Mouse (Mus musculus) intestine, embryonic 16.5 days (tissue): ENCODE data around the gene Cdc34. TPM values are rescaled to one million over a fixed set of nuclear protein-coding genes. Genes with fewer than 3 reads are reported as not detected.

Experiments
- ATAC-seq: fragments of 200-750 bp; cut with Nextera tagmentation; 2 replicates; pipeline ENCODE4 v1.8.0; 2017; ENCODE audit warnings: moderate TSS enrichment, moderate library complexity
- H3K27ac ChIP-seq: fragments of 300-500 bp; sonication (generic); 2 replicates; pipeline ENCODE4 v1.5.1; 2014; ENCODE audit warnings: mild to moderate bottlenecking, low read length
- H3K27me3 ChIP-seq: fragments of 300-500 bp; sonication (generic); replicated peaks from 2 replicates; pipeline ENCODE4 v1.6.1; 2014; ENCODE audit warnings: low read length, control low read depth, mixed read lengths; ENCODE audit not compliant: control insufficient read depth, insufficient read depth
- H3K36me3 ChIP-seq: fragments of 300-500 bp; sonication (generic); 2 replicates; pipeline ENCODE4 v1.6.1; 2014; ENCODE audit warnings: low read length, control low read depth; ENCODE audit not compliant: control insufficient read depth, insufficient read depth
- H3K4me1 ChIP-seq: fragments of 300-500 bp; sonication (generic); 2 replicates; pipeline ENCODE4 v1.6.1; 2014; ENCODE audit warnings: low read length, control low read depth, mixed read lengths; ENCODE audit not compliant: control insufficient read depth, insufficient read depth
- H3K4me2 ChIP-seq: fragments of 300-500 bp; sonication (generic); 2 replicates; pipeline ENCODE4 v1.6.1; 2014; ENCODE audit warnings: low read depth, low read length, control low read depth
- H3K4me3 ChIP-seq: fragments of 300-500 bp; sonication (generic); 2 replicates; pipeline ENCODE4 v1.5.1; 2014; ENCODE audit warnings: mild to moderate bottlenecking, low read length
- H3K9ac ChIP-seq: fragments of 300-500 bp; sonication (generic); 2 replicates; pipeline ENCODE4 v1.6.1; 2014; ENCODE audit warnings: low read depth, low read length
- H3K9me3 ChIP-seq: fragments of 300-500 bp; sonication (generic); 2 replicates; pipeline ENCODE4 v1.6.1; 2016; ENCODE audit warnings: low read length, control low read depth; ENCODE audit not compliant: control insufficient read depth
- WGBS: fragments of 180-500 bp; shearing (Covaris S2); extraction: QIAGEN DNeasy Blood & Tissue Kit; methylation state at CpG from one replicate; pipeline ENCODE4 v1.1.7; 2014; 5-methylcytosine and 5-hydroxymethylcytosine counted together
- polyA plus RNA-seq: library from polyadenylated mRNA; unstranded; fragments of >200 nt; fragmentation: Nextera tagmentation; extraction: Ambion mirVana; gene quantifications from 2 replicates; pipeline ENCODE4 v1.2.1, GENCODE M21; 2015

The Cdc34 gene
- polyA plus RNA-seq, 1 experiment from 2014 or later, result 128 TPM

- Histone ChIP-seq H3K27ac (no peak overlapping the region), H3K4me2 (no peak overlapping the region), H3K9me3 (no peaks in the 10 kb centered on the region), H3K4me3 (no peak overlapping the region), H3K4me1 (peaks cover 21% of the 10 kb centered on the region), H3K9ac (no peak overlapping the region), H3K27me3 (no peaks in the 10 kb centered on the region), H3K36me3 (peaks cover 17% of the 10 kb centered on the region)
- 94% methylated on average over 2 of the region's 2 CpGs for WGBS
- ATAC-seq, result no peak
Measured at GRCm38 (mm10) chr10:79691986-79692548, 10.1 kb downstream of the Cdc34 start.

GRCm38 (mm10) chr10:79693580-79694378 lies 11.8 kb downstream of the Cdc34 start:
- H3K9me3 ChIP-seq, result no peaks in the 10 kb centered on the region
- ATAC-seq, result no peak
- H3K36me3 ChIP-seq, result peaks cover 3% of the 10 kb centered on the region; the same call in 1 of the 2 replicates
- 0 out of 2 replicates have a peak overlapping the region, but pooled peaks have one; percentile 14 for H3K9ac ChIP-seq
- no peak overlapping the region for H3K4me2 ChIP-seq
- H3K27me3 ChIP-seq, result no peaks in the 10 kb centered on the region
- H3K27ac ChIP-seq, result no peak overlapping the region
- peaks cover 30% of the 10 kb centered on the region for H3K4me1 ChIP-seq
- H3K4me3 ChIP-seq, result no peak overlapping the region
- 68% methylated on average over 12 of the region's 12 CpGs for WGBS

GRCm38 (mm10) chr10:79694379-79694655 lies 12.3 kb downstream of the Cdc34 start:
- Histone ChIP-seq H3K9me3 (no peaks in the 10 kb centered on the region), H3K27ac (no peak overlapping the region), H3K27me3 (no peaks in the 10 kb centered on the region), H3K4me1 (peaks cover 30% of the 10 kb centered on the region), H3K4me2 (no peak overlapping the region), H3K36me3 (no peaks in the 10 kb centered on the region), H3K4me3 (no peak overlapping the region), H3K9ac (no peak overlapping the region; the same call in 1 of the 2 replicates)
- ATAC-seq, result no peak
- WGBS, result 87% methylated on average over 6 of the region's 6 CpGs

GRCm38 (mm10) chr10:79695231-79696128 lies 13.5 kb downstream of the Cdc34 start:
- Histone ChIP-seq H3K9ac (peak overlapping the region; percentile 5; the same call in 1 of the 2 replicates), H3K4me2 (no peak overlapping the region)

GRCm38 (mm10) chr10:79696129-79696651 lies 14.2 kb downstream of the Cdc34 start:
- Histone ChIP-seq H3K27ac (peak overlapping the region; percentile 95), H3K9ac (peak overlapping the region; percentile 1; the same call in 1 of the 2 replicates), H3K4me2 (no peak overlapping the region), H3K4me3 (no peak overlapping the region), H3K9me3 (no peaks in the 10 kb centered on the region), H3K4me1 (peaks cover 36% of the 10 kb centered on the region), H3K36me3 (no peaks in the 10 kb centered on the region), H3K27me3 (no peaks in the 10 kb centered on the region)
- 31% methylated on average over 9 of the region's 9 CpGs for WGBS
- peak; percentile 86 for ATAC-seq

More at GRCm38 (mm10) chr10:79695231-79696128, 13.5 kb downstream of the Cdc34 start:
- ATAC-seq, result peak; percentile 34
- H3K4me1 ChIP-seq, result peaks cover 30% of the 10 kb centered on the region
- peak overlapping the region; percentile 95 for H3K27ac ChIP-seq
- no peak overlapping the region for H3K4me3 ChIP-seq
- WGBS, result 52% methylated on average over 13 of the region's 13 CpGs
- no peaks in the 10 kb centered on the region for H3K27me3 ChIP-seq
- H3K9me3 ChIP-seq, result no peaks in the 10 kb centered on the region
- H3K36me3 ChIP-seq, result no peaks in the 10 kb centered on the region

GRCm38 (mm10) chr10:79697916-79698315 lies 15.9 kb downstream of the Cdc34 start:
- Histone ChIP-seq H3K9me3 (no peaks in the 10 kb centered on the region), H3K4me1 (peaks cover 42% of the 10 kb centered on the region), H3K27me3 (no peaks in the 10 kb centered on the region), H3K4me3 (no peak overlapping the region), H3K27ac (peak overlapping the region; percentile 84), H3K9ac (no peak overlapping the region; the same call in 1 of the 2 replicates), H3K36me3 (no peaks in the 10 kb centered on the region), H3K4me2 (no peak overlapping the region)
- ATAC-seq, result peak; percentile 40
- WGBS, result 58% methylated on average over 6 of the region's 6 CpGs

- Histone ChIP-seq H3K4me2 (no peak overlapping the region), H3K27ac (peak overlapping the region; percentile 84), H3K4me1 (peaks cover 42% of the 10 kb centered on the region), H3K9ac (0 out of 2 replicates have a peak overlapping the region, but pooled peaks have one; percentile 21), H3K27me3 (no peaks in the 10 kb centered on the region), H3K4me3 (no peak overlapping the region), H3K36me3 (no peaks in the 10 kb centered on the region), H3K9me3 (no peaks in the 10 kb centered on the region)
- ATAC-seq, result no peak
- 92% methylated on average over 6 of the region's 6 CpGs for WGBS
Measured at GRCm38 (mm10) chr10:79698459-79698858, 16.5 kb downstream of the Cdc34 start.

- ATAC-seq, result no peak
- peak overlapping the region; percentile 51; the same call in 1 of the 2 replicates for H3K9ac ChIP-seq
- no peaks in the 10 kb centered on the region for H3K36me3 ChIP-seq
- WGBS, result 33% methylated on average over 7 of the region's 7 CpGs
- H3K4me2 ChIP-seq, result no peak overlapping the region
- H3K4me3 ChIP-seq, result no peak overlapping the region
- no peaks in the 10 kb centered on the region for H3K27me3 ChIP-seq
- H3K27ac ChIP-seq, result peak overlapping the region; percentile 83
- H3K9me3 ChIP-seq, result no peaks in the 10 kb centered on the region
- peaks cover 39% of the 10 kb centered on the region for H3K4me1 ChIP-seq
Measured at GRCm38 (mm10) chr10:79700676-79701075, 18.7 kb downstream of the Cdc34 start.
